Mouse (Mus musculus) heart, postnatal 0 days (tissue): ENCODE measurements around the gene Fam189a1.

Source experiments
- CTCF ChIP-seq: IDR thresholded peaks from 2 replicates; pipeline ENCODE4 v1.5.1; 2016; ENCODE audit warnings: antibody characterized with exemption, control low read depth, low read depth
- EP300 ChIP-seq: IDR thresholded peaks from 2 replicates; pipeline ENCODE4 v1.6.1; 2016; ENCODE audit warnings: antibody characterized with exemption, low read depth

GRCm38 (mm10) chr7:64944686-64945085 is 211.7 kb downstream of the Fam189a1 start:
- no peak for TF ChIP-seq CTCF
- no peak for TF ChIP-seq EP300
